Mouse (Mus musculus) left cerebral cortex, adult 2 months (tissue): Measurements from ENCODE around the gene Pilrb2. TPM values are rescaled to one million over a fixed set of nuclear protein-coding genes. Genes with fewer than 3 reads are reported as not detected.

ENCODE experiments used
- DNase-seq, 2 experiments: peaks; one replicate each; pipeline ENCODE4 v3.0.0; 2021 to 2022; ENCODE audit warnings: low spot score in 2 of 2, mixed read lengths in 1 of 2; ENCODE audit errors: extremely low spot score in 1 of 2
- H3K27ac ChIP-seq: fragments of 200-600 bp; 2 replicates; pipeline ENCODE4 v1.8.1; 2022
- H3K4me3 ChIP-seq: fragments of 200-600 bp; 2 replicates; pipeline ENCODE4 v1.8.1; 2022
- CTCF ChIP-seq: fragments of 200-600 bp; IDR thresholded peaks from 2 replicates; pipeline ENCODE4 v1.8.1; 2022; ENCODE audit warnings: antibody characterized with exemption, mild to moderate bottlenecking, moderate library complexity
- intact Hi-C: fragments of 180-260 bp; cut with DNase I; formaldehyde crosslinking; loops from one replicate; pipeline ENCODE4 v1.15.1; 2025
- total RNA-seq, 2 experiments: library from RNA; stranded (reverse); gene quantifications; 2 replicates each; pipeline ENCODE4 v1.2.3; 2021

The Pilrb2 gene
- total RNA-seq, 2 experiments from 2014 or later, result not detected

- intact Hi-C loops, result no loop called here
- TF ChIP-seq CTCF, result no peak
- Histone ChIP-seq H3K4me3 (no peak overlapping the region), H3K27ac (no peak overlapping the region)
- DNase-seq, result no peak
These were observed 46.6 kb downstream of the Pilrb2 start for GRCm38 (mm10) chr5:137825030-137825429.

DNA sequence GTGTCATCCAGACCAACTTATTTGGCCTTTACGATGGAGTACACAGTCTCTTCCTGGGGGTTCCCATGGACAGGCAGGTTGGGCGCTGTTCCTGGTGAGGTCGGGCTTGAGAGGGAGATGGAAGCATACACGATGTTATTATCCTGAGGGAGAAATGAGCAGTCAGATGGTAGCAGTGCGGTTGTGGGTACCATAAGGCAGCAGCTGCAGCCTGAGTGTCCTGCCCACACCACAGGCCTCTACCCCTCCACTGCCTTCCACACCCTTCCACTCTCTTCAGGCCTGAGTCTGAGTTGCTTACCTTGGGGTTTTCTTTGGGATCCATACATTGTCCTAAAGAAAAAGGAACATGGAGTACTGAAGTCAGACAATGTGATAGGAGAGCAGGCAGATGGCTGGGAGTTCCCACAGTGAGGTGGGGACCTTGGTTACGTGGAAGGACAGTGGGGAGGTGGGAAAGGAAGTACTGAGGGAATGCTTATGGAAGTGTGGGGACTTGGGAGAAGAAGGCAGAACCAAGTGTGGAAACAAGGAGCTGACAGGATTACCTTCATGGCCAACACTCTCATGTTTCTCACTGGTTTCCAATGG, 48.1 kb downstream of the Pilrb2 start:
- intact Hi-C loops, result no loop called here
- DNase-seq, result no peak
- no peak for TF ChIP-seq CTCF
- H3K27ac ChIP-seq, result no peak overlapping the region
- H3K4me3 ChIP-seq, result no peak overlapping the region

- DNase-seq, result no peak
- no peak for TF ChIP-seq CTCF
- intact Hi-C loops, result no loop called here
- Histone ChIP-seq H3K27ac (no peak overlapping the region), H3K4me3 (no peak overlapping the region)
These were observed 49.0 kb downstream of the Pilrb2 start for GRCm38 (mm10) chr5:137822602-137823001.

- DNase-seq, result no peak
- intact Hi-C loops, result no loop called here
- no peak for TF ChIP-seq CTCF
- no peak overlapping the region for H3K27ac ChIP-seq
- no peak overlapping the region for H3K4me3 ChIP-seq
These were observed 49.5 kb downstream of the Pilrb2 start for GRCm38 (mm10) chr5:137822126-137822525.

DNA sequence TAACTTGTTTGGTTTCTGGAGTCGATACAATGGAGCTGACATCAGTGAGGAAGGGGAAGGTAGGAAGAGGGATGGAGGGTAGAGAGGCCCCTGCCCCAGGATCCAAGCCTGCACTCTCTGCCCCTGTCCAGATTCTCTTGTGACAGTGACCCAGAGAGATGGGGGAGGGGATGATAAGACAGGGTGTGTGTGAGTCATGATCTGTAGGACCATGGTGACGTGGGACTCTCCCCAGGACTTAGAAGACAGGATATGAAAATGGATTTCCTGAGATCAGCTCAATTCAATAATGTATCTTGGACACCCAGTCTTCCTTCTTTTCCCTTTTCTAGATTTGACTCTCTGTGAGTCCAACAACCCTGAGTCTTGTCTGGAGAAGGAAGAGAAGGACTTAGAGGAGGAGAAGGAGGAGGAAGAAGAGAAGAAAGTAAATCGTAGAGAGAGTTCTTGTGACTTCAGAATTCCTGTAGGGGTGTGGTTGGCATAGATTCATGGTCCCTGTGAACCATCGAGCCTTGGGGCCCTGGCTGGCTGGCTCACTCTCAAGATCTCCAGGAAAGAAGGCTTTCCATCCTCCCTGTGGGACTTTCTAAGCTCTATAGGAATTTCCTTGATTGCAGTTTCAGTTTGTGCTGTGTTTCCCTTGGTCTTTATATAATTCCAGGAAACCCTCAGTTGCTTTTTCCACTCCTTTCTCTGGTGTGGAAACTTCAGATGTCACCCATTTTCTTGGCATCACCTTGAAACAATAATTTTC, 54.0 kb downstream of the Pilrb2 start:
- intact Hi-C loops, result no loop called here
- H3K27ac ChIP-seq, result no peak overlapping the region
- TF ChIP-seq CTCF, result no peak
- no peak for DNase-seq
- no peak overlapping the region for H3K4me3 ChIP-seq

Other genes with a start within 250 kb of the Pilrb2 start
- under 1 TPM; 0.23 to 0.42 TPM for gene Fbxo24, start 242.8 kb downstream of the Pilrb2 start, total RNA-seq
- 10 to 100 TPM; 15.9 to 21.2 TPM for gene Lrch4, start 242.7 kb downstream of the Pilrb2 start, total RNA-seq
- gene Gm20605, start 242.6 kb downstream of the Pilrb2 start, total RNA-seq, result 10 to 100 TPM; 11.6 to 12.8 TPM
- 1 to 10 TPM; 4.8 to 7.2 TPM for gene Sap25, start 230.5 kb downstream of the Pilrb2 start, total RNA-seq
- gene Irs3, start 226.1 kb downstream of the Pilrb2 start, total RNA-seq, result under 1 TPM; 0.14 to 0.29 TPM
- gene Agfg2, start 187.1 kb downstream of the Pilrb2 start, total RNA-seq, result 10 to 100 TPM; 43.6 to 45.5 TPM
- gene Nyap1, start 130.2 kb downstream of the Pilrb2 start, total RNA-seq, result 10 to 100 TPM; 76.3 to 81.7 TPM
- gene Tsc22d4, start 126.1 kb downstream of the Pilrb2 start, total RNA-seq, result 100 to 1,000 TPM; 150 to 156 TPM
- 10 to 100 TPM; 22.8 to 25.6 TPM for gene Ppp1r35, start 93.0 kb downstream of the Pilrb2 start, total RNA-seq
- gene Mepce, start 84.2 kb downstream of the Pilrb2 start, total RNA-seq, result 10 to 100 TPM; 40.1 to 45.2 TPM
- gene Zcwpw1, start 84.0 kb downstream of the Pilrb2 start, total RNA-seq, result 1 to 10 TPM; 5.7 to 8.2 TPM
- 1 to 10 TPM in 1 of 2 experiments, under 1 TPM in 1; 0.54 to 1.3 TPM for gene Pilra, start 35.5 kb downstream of the Pilrb2 start, total RNA-seq
- gene Pilrb1, start 13.7 kb downstream of the Pilrb2 start, total RNA-seq, result not detected
- gene Cyp3a13, start 49.8 kb upstream of the Pilrb2 start, total RNA-seq, result under 1 TPM in 1 of 2 experiments, not detected in 1; 0.14 TPM
- 10 to 100 TPM; 17.1 to 17.6 TPM for gene Gjc3, start 91.3 kb upstream of the Pilrb2 start, total RNA-seq
- gene Azgp1, start 109.7 kb upstream of the Pilrb2 start, total RNA-seq, result not detected
- not detected for gene Smok3a, start 149.4 kb upstream of the Pilrb2 start, total RNA-seq
- not detected for gene Smok3b, start 149.6 kb upstream of the Pilrb2 start, total RNA-seq
- not detected for gene Smok3c, start 181.4 kb upstream of the Pilrb2 start, total RNA-seq
- gene Zkscan1, start 213.3 kb upstream of the Pilrb2 start, total RNA-seq, result 10 to 100 TPM; 39.1 to 42.2 TPM
- gene Zscan21, start 245.1 kb upstream of the Pilrb2 start, total RNA-seq, result 10 to 100 TPM; 14.7 to 16.5 TPM